Mouse (Mus musculus) gastrocnemius, postnatal 4 days (tissue): ENCODE measurements around the gene Pml. TPM values are rescaled to one million over a fixed set of nuclear protein-coding genes. Genes with fewer than 3 reads are reported as not detected.
A peak's percentile ranks its signal among the peaks of the same experiment; 100 is the strongest.

ENCODE experiments used
- DNase-seq, 2 experiments: peaks; one replicate each; pipeline ENCODE4 v3.0.0; 2021 to 2022; ENCODE audit warnings: low spot score in 2 of 2, mixed read lengths in 2 of 2
- total RNA-seq, 2 experiments: library from RNA; stranded (reverse); gene quantifications; 2 replicates each; pipeline ENCODE4 v1.2.3; 2021

The Pml gene
- total RNA-seq, 2 experiments from 2014 or later, result 16.8 to 19.5 TPM

GRCm38 (mm10) chr9:58242696-58243095 lies 6.9 kb downstream of the Pml start:
- DNase-seq, result no peak

- DNase-seq, result no peak
These were observed 7.7 kb downstream of the Pml start for GRCm38 (mm10) chr9:58241780-58242485.

- DNase-seq, result no peak
These were observed 15.0 kb downstream of the Pml start for GRCm38 (mm10) chr9:58234502-58235015.

- no peak for DNase-seq
These were observed 17.2 kb downstream of the Pml start for GRCm38 (mm10) chr9:58232374-58232773.

- DNase-seq, result no peak
These were observed 17.8 kb downstream of the Pml start for GRCm38 (mm10) chr9:58231746-58232145.

GRCm38 (mm10) chr9:58228777-58229466 lies 20.7 kb downstream of the Pml start:
- DNase-seq, result no peak

GRCm38 (mm10) chr9:58225915-58226913 lies 23.4 kb downstream of the Pml start:
- peak in 1 of 2 experiments; percentile 45 for DNase-seq

- no peak for DNase-seq
These were observed 25.2 kb downstream of the Pml start for GRCm38 (mm10) chr9:58224356-58224755.

GRCm38 (mm10) chr9:58220218-58220903 lies 29.2 kb downstream of the Pml start:
- peak in 1 of 2 experiments; percentile 47 for DNase-seq

- DNase-seq, result no peak
These were observed 31.0 kb downstream of the Pml start for GRCm38 (mm10) chr9:58218539-58218938.

- no peak for DNase-seq
These were observed 33.2 kb downstream of the Pml start for GRCm38 (mm10) chr9:58216402-58216801.

- no peak for DNase-seq
These were observed 34.9 kb downstream of the Pml start for GRCm38 (mm10) chr9:58214519-58215180.

- no peak for DNase-seq
These were observed 35.7 kb downstream of the Pml start for GRCm38 (mm10) chr9:58213865-58214264.

GRCm38 (mm10) chr9:58213377-58213776 lies 36.2 kb downstream of the Pml start:
- DNase-seq, result no peak

GRCm38 (mm10) chr9:58210304-58210627 lies 39.3 kb downstream of the Pml start:
- no peak for DNase-seq

- DNase-seq, result no peak
These were observed 39.9 kb downstream of the Pml start for GRCm38 (mm10) chr9:58209462-58210303.

- DNase-seq, result no peak
These were observed 43.6 kb downstream of the Pml start for GRCm38 (mm10) chr9:58206013-58206412.

GRCm38 (mm10) chr9:58204448-58205000 lies 45.1 kb downstream of the Pml start:
- peak; percentile 90 to 93 for DNase-seq
